Mouse (Mus musculus): ENCODE results near the gene Mobp. TPM values are rescaled to one million over a fixed set of nuclear protein-coding genes. Genes with fewer than 3 reads are reported as not detected.

Gene Mobp
- polyA plus RNA-seq, 1 experiment from 2014 or later = not detected

DNA sequence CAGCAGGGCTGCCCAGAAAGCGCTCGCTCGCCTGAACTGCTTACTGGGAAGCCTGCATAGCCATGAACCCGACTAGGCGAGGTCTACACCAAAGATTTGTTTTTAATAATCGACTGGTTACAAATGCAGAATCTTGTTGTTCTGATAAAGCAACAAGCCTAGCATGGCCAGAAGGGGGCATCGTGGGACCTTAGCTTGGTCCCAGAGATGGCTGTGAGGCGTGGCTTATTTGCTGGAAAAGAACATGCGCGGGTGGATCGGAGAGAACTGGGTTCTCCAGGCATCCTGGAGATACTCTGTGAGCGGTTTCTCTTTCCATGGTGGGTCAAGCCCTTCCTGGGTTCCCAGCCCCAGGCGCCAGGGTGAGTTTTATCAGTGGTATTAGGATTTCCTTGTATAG, 35.0 kb downstream of the Mobp start:
- ATAC-seq (ENCODE audit: insufficient number of reproducible peaks, low FRiP score) = no peak
- Histone ChIP-seq H3K9ac (no peak overlapping the region), H3K9me3 (replicated peaks) (0 out of 2 replicates have a peak, but pooled peaks cover 3% of the 10 kb centered on the region), H3K27me3 (replicated peaks) (0 out of 2 replicates have a peak, but pooled peaks cover under 1% of the 10 kb centered on the region), H3K4me2 (0 out of 2 replicates have a peak overlapping the region, but pooled peaks have one; percentile 14), H3K4me1 (replicated peaks) (no peaks in the 10 kb centered on the region), H3K27ac (ENCODE audit: poor library complexity, severe bottlenecking) (no peak overlapping the region), H3K36me3 (no peaks in the 10 kb centered on the region), H3K4me3 (no peak overlapping the region)
- WGBS = 30% methylated on average over 13 of the region's 13 CpGs

DNA sequence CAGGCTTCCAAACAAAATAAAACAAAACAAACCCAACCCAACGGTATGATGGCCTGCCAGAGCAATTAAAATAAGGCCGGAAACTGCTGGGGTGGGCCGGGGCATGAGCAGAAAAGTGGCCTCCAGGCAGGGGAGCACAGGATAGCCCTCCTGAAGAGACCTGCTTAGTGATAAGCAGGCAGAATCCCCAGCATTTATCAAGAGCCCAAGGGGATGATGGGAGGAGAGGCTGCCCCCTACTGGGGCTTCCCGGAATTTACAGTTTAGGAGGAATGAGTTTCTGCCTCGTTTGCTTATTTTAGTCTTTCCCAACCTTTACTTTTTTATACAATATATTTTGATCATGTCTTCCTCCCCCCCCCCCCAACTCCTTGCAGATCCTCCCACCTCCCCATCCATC, 37.3 kb downstream of the Mobp start:
- no peak overlapping the region for H3K27ac ChIP-seq (ENCODE audit: poor library complexity, severe bottlenecking)
- no peak overlapping the region for H3K4me3 ChIP-seq
- no peak for ATAC-seq (ENCODE audit: insufficient number of reproducible peaks, low FRiP score)
- H3K36me3 ChIP-seq = no peaks in the 10 kb centered on the region
- no peak overlapping the region for H3K9ac ChIP-seq
- 0 out of 2 replicates have a peak, but pooled peaks cover 4% of the 10 kb centered on the region for H3K4me1 ChIP-seq (replicated peaks)
- H3K9me3 ChIP-seq (replicated peaks) = 0 out of 2 replicates have a peak, but pooled peaks cover under 1% of the 10 kb centered on the region
- no peak overlapping the region for H3K4me2 ChIP-seq
- 0 out of 2 replicates have a peak, but pooled peaks cover 12% of the 10 kb centered on the region for H3K27me3 ChIP-seq (replicated peaks)
- 81% methylated on average over 5 of the region's 5 CpGs for WGBS

DNA sequence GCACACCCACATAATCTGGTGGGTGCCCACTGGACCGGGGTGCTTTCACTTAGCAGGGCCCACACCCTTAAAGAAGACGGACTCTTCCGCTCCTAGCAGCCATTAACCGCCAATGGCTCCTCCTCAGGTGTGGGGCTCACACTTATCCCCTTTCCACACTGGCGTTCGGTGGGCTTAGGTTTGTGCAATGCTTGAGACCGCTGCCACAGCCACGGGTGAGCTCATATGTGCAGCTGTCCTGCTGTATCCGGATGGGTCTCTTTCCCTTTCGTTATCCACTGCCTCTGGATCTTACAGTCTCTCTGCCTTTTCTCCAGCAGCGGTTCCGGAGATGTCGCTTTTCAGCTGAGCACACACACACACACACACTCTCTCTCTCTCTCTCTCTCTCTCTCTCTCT, 41.4 kb downstream of the Mobp start:
- peak overlapping the region; percentile 72 for H3K4me2 ChIP-seq
- 0 out of 2 replicates have a peak, but pooled peaks cover 18% of the 10 kb centered on the region for H3K27me3 ChIP-seq (replicated peaks)
- peak overlapping the region; percentile 48 for H3K4me3 ChIP-seq
- no peaks in the 10 kb centered on the region for H3K36me3 ChIP-seq
- WGBS = 43% methylated on average over 13 of the region's 13 CpGs
- H3K4me1 ChIP-seq (replicated peaks) = 0 out of 2 replicates have a peak, but pooled peaks cover 4% of the 10 kb centered on the region
- H3K27ac ChIP-seq (ENCODE audit: poor library complexity, severe bottlenecking) = no peak overlapping the region
- H3K9ac ChIP-seq = peak overlapping the region; percentile 23; the same call in 1 of the 2 replicates
- no peak for ATAC-seq (ENCODE audit: insufficient number of reproducible peaks, low FRiP score)
- no peaks in the 10 kb centered on the region for H3K9me3 ChIP-seq (replicated peaks)

- 25% methylated on average over 21 of the region's 21 CpGs for WGBS
- peaks cover 5% of the 10 kb centered on the region; the same call in 1 of the 2 replicates for H3K9me3 ChIP-seq (replicated peaks)
- peak overlapping the region; percentile 48 for H3K4me3 ChIP-seq
- 0 out of 2 replicates have a peak, but pooled peaks cover 4% of the 10 kb centered on the region for H3K4me1 ChIP-seq (replicated peaks)
- no peak overlapping the region for H3K27ac ChIP-seq (ENCODE audit: poor library complexity, severe bottlenecking)
- no peak for ATAC-seq (ENCODE audit: insufficient number of reproducible peaks, low FRiP score)
- peak overlapping the region; percentile 72 for H3K4me2 ChIP-seq
- no peaks in the 10 kb centered on the region for H3K36me3 ChIP-seq
- H3K27me3 ChIP-seq (replicated peaks) = 0 out of 2 replicates have a peak, but pooled peaks cover 18% of the 10 kb centered on the region
- peak overlapping the region; percentile 23; the same call in 1 of the 2 replicates for H3K9ac ChIP-seq
These were observed 42.0 kb downstream of the Mobp start for GRCm38 (mm10) chr9:120191362-120192098.

- Histone ChIP-seq H3K4me3 (no peak overlapping the region), H3K9me3 (replicated peaks) (peaks cover 7% of the 10 kb centered on the region; the same call in 1 of the 2 replicates), H3K9ac (no peak overlapping the region), H3K4me1 (replicated peaks) (0 out of 2 replicates have a peak, but pooled peaks cover 4% of the 10 kb centered on the region), H3K27me3 (replicated peaks) (0 out of 2 replicates have a peak, but pooled peaks cover 18% of the 10 kb centered on the region), H3K27ac (ENCODE audit: poor library complexity, severe bottlenecking) (no peak overlapping the region), H3K4me2 (no peak overlapping the region), H3K36me3 (no peaks in the 10 kb centered on the region)
- ATAC-seq (ENCODE audit: insufficient number of reproducible peaks, low FRiP score) = no peak
- 74% methylated on average over 7 of the region's 7 CpGs for WGBS
These were observed 43.2 kb downstream of the Mobp start for GRCm38 (mm10) chr9:120192742-120193141.

- H3K4me2 ChIP-seq = no peak overlapping the region
- ATAC-seq (ENCODE audit: insufficient number of reproducible peaks, low FRiP score) = no peak
- 30% methylated on average over 4 of the region's 4 CpGs for WGBS
- no peak overlapping the region for H3K4me3 ChIP-seq
- H3K4me1 ChIP-seq (replicated peaks) = no peaks in the 10 kb centered on the region
- H3K27ac ChIP-seq (ENCODE audit: poor library complexity, severe bottlenecking) = no peak overlapping the region
- no peaks in the 10 kb centered on the region for H3K36me3 ChIP-seq
- peaks cover 10% of the 10 kb centered on the region; the same call in 1 of the 2 replicates for H3K27me3 ChIP-seq (replicated peaks)
- H3K9ac ChIP-seq = no peak overlapping the region
- H3K9me3 ChIP-seq (replicated peaks) = peaks cover 7% of the 10 kb centered on the region; the same call in 1 of the 2 replicates
These were observed 51.4 kb downstream of the Mobp start for GRCm38 (mm10) chr9:120200873-120201272.

GRCm38 (mm10) chr9:120201743-120202142, 52.2 kb downstream of the Mobp start:
- no peak for ATAC-seq (ENCODE audit: insufficient number of reproducible peaks, low FRiP score)
- Histone ChIP-seq H3K4me3 (no peak overlapping the region), H3K9me3 (replicated peaks) (no peaks in the 10 kb centered on the region), H3K4me2 (no peak overlapping the region), H3K36me3 (no peaks in the 10 kb centered on the region), H3K27ac (ENCODE audit: poor library complexity, severe bottlenecking) (no peak overlapping the region), H3K4me1 (replicated peaks) (no peaks in the 10 kb centered on the region), H3K9ac (no peak overlapping the region), H3K27me3 (replicated peaks) (peaks cover 10% of the 10 kb centered on the region; the same call in 1 of the 2 replicates)
- 79% methylated on average over 7 of the region's 7 CpGs for WGBS

GRCm38 (mm10) chr9:120202683-120203082, 53.2 kb downstream of the Mobp start:
- Histone ChIP-seq H3K27me3 (replicated peaks) (peaks cover 10% of the 10 kb centered on the region; the same call in 1 of the 2 replicates), H3K36me3 (no peaks in the 10 kb centered on the region), H3K9me3 (replicated peaks) (no peaks in the 10 kb centered on the region), H3K4me1 (replicated peaks) (no peaks in the 10 kb centered on the region), H3K9ac (no peak overlapping the region), H3K27ac (ENCODE audit: poor library complexity, severe bottlenecking) (no peak overlapping the region), H3K4me2 (no peak overlapping the region), H3K4me3 (no peak overlapping the region)
- WGBS = 26% methylated on average over 12 of the region's 12 CpGs
- ATAC-seq (ENCODE audit: insufficient number of reproducible peaks, low FRiP score) = no peak

GRCm38 (mm10) chr9:120203936-120204335, 54.4 kb downstream of the Mobp start:
- Histone ChIP-seq H3K4me3 (no peak overlapping the region), H3K27ac (ENCODE audit: poor library complexity, severe bottlenecking) (no peak overlapping the region), H3K9ac (no peak overlapping the region), H3K4me2 (no peak overlapping the region), H3K9me3 (replicated peaks) (no peaks in the 10 kb centered on the region), H3K36me3 (no peaks in the 10 kb centered on the region), H3K27me3 (replicated peaks) (peaks cover 10% of the 10 kb centered on the region; the same call in 1 of the 2 replicates), H3K4me1 (replicated peaks) (no peaks in the 10 kb centered on the region)
- 78% methylated on average over 10 of the region's 10 CpGs for WGBS
- no peak for ATAC-seq (ENCODE audit: insufficient number of reproducible peaks, low FRiP score)

DNA sequence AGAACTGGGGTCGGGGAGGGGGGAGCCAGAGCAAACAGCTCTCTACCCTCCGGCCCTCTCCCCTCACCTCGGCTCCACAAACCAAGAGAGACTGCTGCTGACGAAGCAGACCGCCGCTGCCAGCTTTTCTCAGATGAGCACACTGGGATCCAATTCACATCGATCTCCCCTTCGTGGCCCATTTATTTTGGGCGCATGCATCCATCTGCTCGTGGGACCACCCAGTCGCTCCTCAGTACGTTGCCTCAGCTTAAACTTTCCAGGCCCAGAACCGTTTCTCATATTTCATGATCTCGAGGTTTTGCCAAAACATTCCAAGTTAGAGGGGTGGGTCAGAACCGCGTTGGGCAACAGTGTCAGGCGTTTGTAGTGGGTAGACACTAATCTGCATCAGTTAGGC, 57.4 kb downstream of the Mobp start:
- ATAC-seq (ENCODE audit: insufficient number of reproducible peaks, low FRiP score) = no peak
- H3K36me3 ChIP-seq = no peaks in the 10 kb centered on the region
- no peak overlapping the region for H3K4me2 ChIP-seq
- peaks cover 2% of the 10 kb centered on the region; the same call in 1 of the 2 replicates for H3K27me3 ChIP-seq (replicated peaks)
- H3K4me3 ChIP-seq = no peak overlapping the region
- H3K27ac ChIP-seq (ENCODE audit: poor library complexity, severe bottlenecking) = no peak overlapping the region
- no peaks in the 10 kb centered on the region for H3K9me3 ChIP-seq (replicated peaks)
- no peak overlapping the region for H3K9ac ChIP-seq
- H3K4me1 ChIP-seq (replicated peaks) = peaks cover 7% of the 10 kb centered on the region; the same call in 1 of the 2 replicates
- WGBS = 76% methylated on average over 17 of the region's 17 CpGs

- no peaks in the 10 kb centered on the region for H3K9me3 ChIP-seq (replicated peaks)
- WGBS = 67% methylated on average over 4 of the region's 4 CpGs
- H3K9ac ChIP-seq = no peak overlapping the region
- H3K27me3 ChIP-seq (replicated peaks) = no peaks in the 10 kb centered on the region
- no peak for ATAC-seq (ENCODE audit: insufficient number of reproducible peaks, low FRiP score)
- H3K27ac ChIP-seq (ENCODE audit: poor library complexity, severe bottlenecking) = no peak overlapping the region
- no peak overlapping the region for H3K4me2 ChIP-seq
- no peaks in the 10 kb centered on the region for H3K36me3 ChIP-seq
- H3K4me3 ChIP-seq = no peak overlapping the region
- peaks cover 11% of the 10 kb centered on the region; the same call in 1 of the 2 replicates for H3K4me1 ChIP-seq (replicated peaks)
These were observed 60.6 kb downstream of the Mobp start for GRCm38 (mm10) chr9:120210068-120210467.
